In the genomic region with DNA sequence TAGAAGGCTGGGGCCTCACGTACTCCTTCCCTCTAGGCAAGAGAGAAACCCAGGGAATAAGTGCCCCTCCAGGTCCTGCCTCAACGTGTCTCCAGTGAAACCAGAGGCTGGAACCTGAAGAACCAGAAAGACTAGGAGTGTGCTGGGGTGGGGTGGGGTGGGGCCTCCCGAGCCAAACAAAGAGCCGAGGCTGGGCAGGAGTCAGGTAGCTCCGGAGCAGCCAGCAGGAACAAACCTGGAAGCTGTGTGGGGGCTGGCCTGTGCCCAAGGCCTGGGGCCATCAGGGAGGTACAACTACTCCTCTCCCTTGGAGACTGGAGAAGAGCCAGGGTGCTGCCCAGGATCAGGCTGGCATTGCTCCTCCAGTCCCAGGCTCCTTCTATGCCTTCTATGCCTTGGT, we compare ENCODE assay signal across 8 mouse cellular contexts. TPM values are rescaled to one million over a fixed set of nuclear protein-coding genes. Genes with fewer than 3 reads are reported as not detected.
DNase-seq lines count a peak whose midpoint lies in the region; ATAC-seq lines count a peak whose summit lies in the region.

No protein-coding gene starts in this region.

- H3K4me3 ChIP-seq in hindbrain, embryonic 10.5 days: no peak overlapping the region; the same call in 1 of the 2 replicates
- no peak overlapping the region for H3K4me3 ChIP-seq in hindbrain, embryonic 14.5 days (replicated peaks; ENCODE audit: low read length)
- no peak overlapping the region for H3K4me3 ChIP-seq in embryonic facial prominence, embryonic 12.5 days

- H3K27me3 ChIP-seq in hindbrain, embryonic 10.5 days (ENCODE audit: insufficient read depth, poor library complexity, severe bottlenecking): no peaks in the 10 kb centered on the region
- H3K27me3 ChIP-seq in hindbrain, embryonic 14.5 days (ENCODE audit: control insufficient read depth, insufficient read depth, low read length): no peaks in the 10 kb centered on the region
- H3K27me3 ChIP-seq in embryonic facial prominence, embryonic 12.5 days: no peaks in the 10 kb centered on the region

- H3K4me1 ChIP-seq in hindbrain, embryonic 10.5 days (replicated peaks): peaks cover 80% of the 10 kb centered on the region
- H3K4me1 ChIP-seq in hindbrain, embryonic 14.5 days (replicated peaks; ENCODE audit: control insufficient read depth, insufficient read depth, low read length): peaks cover 35% of the 10 kb centered on the region
- peaks cover 51% of the 10 kb centered on the region for H3K4me1 ChIP-seq in embryonic facial prominence, embryonic 12.5 days

- ATAC-seq in hindbrain, embryonic 14.5 days (ENCODE audit: low FRiP score): no peak
- ATAC-seq in embryonic facial prominence, embryonic 12.5 days (ENCODE audit: insufficient number of reproducible peaks, insufficient read depth, low FRiP score, low TSS enrichment): peak; percentile 35
- ATAC-seq in erythroblast, adult 5-6 weeks (replicated peaks; ENCODE audit: low FRiP score, poor library complexity, severe bottlenecking): no peak

- H3K4me2 ChIP-seq in hindbrain, embryonic 14.5 days (replicated peaks): no peak overlapping the region
- H3K4me2 ChIP-seq in embryonic facial prominence, embryonic 12.5 days (replicated peaks): 0 out of 2 replicates have a peak overlapping the region, but pooled peaks have one; percentile 5

- no peak overlapping the region for H3K9ac ChIP-seq in hindbrain, embryonic 14.5 days
- no peak overlapping the region for H3K9ac ChIP-seq in embryonic facial prominence, embryonic 12.5 days

- H3K9me3 ChIP-seq in hindbrain, embryonic 10.5 days: peaks cover 9% of the 10 kb centered on the region; the same call in 1 of the 2 replicates
- no peaks in the 10 kb centered on the region for H3K9me3 ChIP-seq in hindbrain, embryonic 14.5 days (ENCODE audit: control insufficient read depth, low read length)
- H3K9me3 ChIP-seq in embryonic facial prominence, embryonic 12.5 days: no peaks in the 10 kb centered on the region

- no peak for DNase-seq in hindbrain, embryonic 10.5 days (ENCODE audit: low spot score)
- DNase-seq in hindbrain, embryonic 14.5 days (ENCODE audit: low spot score): no peak
- peak; percentile 91 for DNase-seq in kidney, adult 18-20 months
- peak; percentile 73 for DNase-seq in lung, postnatal 14 days
- no peak for DNase-seq in frontal cortex, postnatal 10 days (ENCODE audit: low spot score in 2 of 2)
- no peak for DNase-seq in layer of hippocampus, adult 18-20 months (ENCODE audit: low spot score in 2 of 2)

- peaks cover 94% of the 10 kb centered on the region for H3K36me3 ChIP-seq in hindbrain, embryonic 10.5 days
- H3K36me3 ChIP-seq in hindbrain, embryonic 14.5 days (replicated peaks; ENCODE audit: control insufficient read depth, insufficient read depth): peaks cover 57% of the 10 kb centered on the region
- peaks cover 88% of the 10 kb centered on the region for H3K36me3 ChIP-seq in embryonic facial prominence, embryonic 12.5 days

- H3K27ac ChIP-seq in hindbrain, embryonic 10.5 days: peak overlapping the region; percentile 93
- no peak overlapping the region for H3K27ac ChIP-seq in hindbrain, embryonic 14.5 days
- peak overlapping the region; percentile 82 for H3K27ac ChIP-seq in embryonic facial prominence, embryonic 12.5 days

- WGBS in hindbrain, embryonic 10.5 days: 56% methylated on average over 5 of the region's 5 CpGs
- WGBS in hindbrain, embryonic 14.5 days: 62% methylated on average over 5 of the region's 5 CpGs
- 60% methylated on average over 5 of the region's 5 CpGs for WGBS in embryonic facial prominence, embryonic 12.5 days

RNA-seq across cellular contexts. Expression of a gene that starts 18.9 kb away (rescaled TPM):
- polyA plus RNA-seq in hindbrain, embryonic 10.5 days (2016; fragmentation: Nextera tagmentation; extraction: Ambion mirVana): 104 and 106 TPM in 2 replicates
- 67.1 and 68.2 TPM in 2 replicates for polyA plus RNA-seq in hindbrain, embryonic 14.5 days (2014; fragmentation: Nextera tagmentation; extraction: Ambion mirVana)
- polyA plus RNA-seq in embryonic facial prominence, embryonic 12.5 days (2016; fragmentation: Nextera tagmentation; extraction: Ambion mirVana): 90.7 and 98.6 TPM in 2 replicates
- 10 to 100 TPM; 67.6 to 77.5 TPM for total RNA-seq in layer of hippocampus, adult 18-20 months (2021)
- total RNA-seq in erythroblast, adult 5-6 weeks (2015; ENCODE audit: low replicate concordance): not detected in 2 replicates
- not detected in 2 replicates for total RNA-seq in erythroblast, adult 5-6 weeks (2017; ENCODE audit: low replicate concordance)

Comparison
In these comparisons a context has a peak if more than half of its experiments do, and no peak if none do; other contexts are left out.
1. DNase-seq: peak in kidney, adult 18-20 months (single experiment) and lung, postnatal 14 days (single experiment); none in hindbrain, embryonic 10.5 days (single experiment), hindbrain, embryonic 14.5 days (single experiment), frontal cortex, postnatal 10 days (0 of 2) and layer of hippocampus, adult 18-20 months (0 of 2).